Mouse (Mus musculus) olfactory bulb, adult 2 months (tissue): Measurements from ENCODE around the gene Gm17535.
"Not testable (repeated sequence)": the region's sequence is repeated elsewhere in the genome, so short reads cannot be mapped to it uniquely, and the experiment has no call there.

ENCODE experiments used
- CTCF ChIP-seq: fragments of 200-500 bp; IDR thresholded peaks from 2 replicates; pipeline ENCODE4 v1.5.1; 2012; ENCODE audit warnings: low read depth, mild to moderate bottlenecking, low read length, moderate library complexity; ENCODE audit not compliant: insufficient read depth
- POLR2A ChIP-seq: fragments of 200-500 bp; IDR thresholded peaks from 2 replicates; pipeline ENCODE4 v1.6.1; 2012; ENCODE audit warnings: mild to moderate bottlenecking, low read depth, low read length, moderate library complexity; ENCODE audit not compliant: insufficient read depth

DNA sequence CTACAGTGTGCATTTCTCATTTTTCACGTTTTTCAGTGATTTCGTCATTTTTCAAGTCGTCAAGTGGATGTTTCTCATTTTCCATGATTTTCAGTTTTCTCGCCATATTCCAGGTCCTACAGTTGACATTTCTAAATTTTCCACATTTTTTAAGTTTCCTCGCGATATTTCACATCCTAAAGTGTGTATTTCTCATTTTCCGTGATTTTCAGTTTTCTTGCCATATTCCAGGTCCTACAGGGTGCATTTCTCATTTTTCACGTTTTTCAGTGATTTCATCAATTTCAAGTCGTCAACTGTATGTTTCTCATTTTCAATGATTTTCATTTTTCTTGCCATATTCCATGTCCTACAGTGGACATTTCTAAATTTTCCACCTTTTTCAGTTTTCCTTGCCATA, 17.3 kb upstream of the Gm17535 start, which contains the start of gene Gm10719:
- TF ChIP-seq POLR2A, CTCF: not testable (repeated sequence)
